Mouse (Mus musculus): ENCODE measurements around the gene Slc25a38.

- TF ChIP-seq CTCF (IDR thresholded peaks at IDR 0.05; ENCODE audit: borderline replicate concordance, insufficient read depth, low read length) (no peak), POLR2A (IDR thresholded peaks at IDR 0.05; ENCODE audit: low read depth, low read length) (no peak)
These were observed 30.3 kb upstream of the Slc25a38 start for GRCm38 (mm10) chr9:120079901-120080300.
